Mouse (Mus musculus): ENCODE measurements around the gene Otud7b.

Otud7b gene

GRCm38 (mm10) chr3:96132478-96132877, 28.2 kb downstream of the Otud7b start:
- intact Hi-C loops (cut with DNase I) = no loop called here

DNA sequence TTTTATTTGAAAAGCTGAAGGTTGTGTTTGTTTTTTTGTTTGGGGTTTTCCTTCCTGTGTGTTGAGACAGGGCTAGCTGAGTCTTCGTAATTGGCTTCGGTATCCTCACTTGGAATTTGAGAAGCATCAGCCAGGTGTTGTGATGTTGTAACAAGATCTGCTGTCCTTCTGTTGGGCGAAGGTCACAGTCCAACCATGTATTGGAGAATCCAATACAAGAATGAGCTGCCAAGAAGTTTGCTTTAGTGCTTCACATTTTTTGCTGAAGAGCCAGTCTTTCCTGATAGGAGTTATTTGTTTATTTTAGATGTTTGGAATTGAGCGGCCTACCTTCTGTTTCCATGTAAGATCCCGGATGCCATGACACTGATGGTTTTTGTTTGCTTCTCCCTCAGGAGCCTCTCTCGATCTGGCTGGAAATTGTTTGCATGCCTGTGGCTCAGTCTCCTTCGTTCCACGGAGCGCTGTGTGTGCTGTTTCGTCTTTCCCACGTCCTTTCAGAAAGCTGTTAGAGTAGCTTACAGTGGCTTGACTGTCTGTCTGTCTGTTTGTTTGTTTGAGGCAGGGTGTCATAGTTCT, 29.1 kb downstream of the Otud7b start:
- intact Hi-C loops (cut with DNase I) = no loop called here

DNA sequence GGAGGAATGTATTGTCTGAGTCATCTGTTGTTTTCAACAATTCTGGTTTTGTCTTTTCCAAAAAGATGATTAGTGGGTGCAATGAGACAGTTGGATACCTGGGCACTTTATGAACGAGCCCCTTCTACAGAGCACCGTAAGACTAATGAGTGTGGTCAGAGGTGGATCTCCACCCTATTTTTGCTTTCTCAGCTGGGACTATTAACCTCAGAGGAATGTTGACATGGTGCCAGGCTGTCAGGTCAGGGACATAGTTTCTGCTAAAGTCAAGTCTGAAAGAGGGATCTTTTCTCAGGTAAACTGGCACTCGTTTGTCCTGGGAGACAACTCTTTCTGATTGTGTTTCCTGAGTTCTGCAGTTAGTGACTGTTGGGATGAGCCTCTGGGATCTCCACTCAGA, 30.7 kb downstream of the Otud7b start:
- intact Hi-C loops (cut with DNase I) = no loop called here

DNA sequence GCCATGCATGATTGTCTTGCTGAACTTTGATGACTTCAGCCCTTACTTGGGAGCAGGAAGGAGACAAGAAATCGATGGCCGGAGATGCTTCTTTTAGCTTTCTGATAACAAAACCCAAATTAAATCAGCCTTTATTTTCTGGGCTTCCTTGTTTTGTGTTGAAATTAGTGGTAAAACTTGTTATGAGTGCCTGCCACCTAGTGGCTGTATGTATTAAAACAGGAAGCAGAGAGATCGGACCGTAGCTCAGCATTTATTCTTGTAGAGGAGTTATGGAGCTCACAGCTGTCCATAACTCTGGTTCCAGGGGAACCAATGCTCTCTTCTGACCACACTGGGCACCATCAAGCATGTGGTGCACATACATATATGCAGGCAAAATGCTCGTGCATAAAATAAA, 43.6 kb downstream of the Otud7b start:
- intact Hi-C loops (cut with DNase I) = loop anchor here (5.0 kb wide), 3 partner anchors 66 to 181 kb away; no protein-coding TSS in a partner anchor

DNA sequence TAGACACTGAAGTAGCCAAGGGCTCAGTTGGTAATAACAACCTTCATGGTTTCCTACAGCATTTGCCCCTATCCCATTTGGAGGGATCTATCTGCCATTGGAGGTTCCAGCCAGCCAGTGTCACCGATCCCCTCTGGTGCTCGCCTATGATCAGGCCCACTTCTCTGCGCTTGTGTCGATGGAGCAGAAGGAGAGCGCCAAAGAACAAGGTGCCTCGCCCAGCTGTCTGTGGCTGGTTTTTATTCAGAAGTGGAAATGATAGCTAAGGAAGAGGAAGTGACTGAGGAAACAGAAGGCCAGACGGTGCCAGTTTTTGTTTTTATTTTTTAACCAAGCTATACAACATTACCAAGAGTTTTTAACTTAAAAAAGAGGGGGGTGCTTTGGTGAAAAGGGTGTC, 47.5 kb downstream of the Otud7b start:
- intact Hi-C loops (cut with DNase I) = loop anchor here (10.0 kb wide), 1 partner anchor 277 kb away; the partner anchor contains the start of gene Mrps21

GRCm38 (mm10) chr3:96152611-96153010, 48.3 kb downstream of the Otud7b start:
- intact Hi-C loops (cut with DNase I) = loop anchor here (10.0 kb wide), 1 partner anchor 278 kb away; the partner anchor contains the start of gene Mrps21

DNA sequence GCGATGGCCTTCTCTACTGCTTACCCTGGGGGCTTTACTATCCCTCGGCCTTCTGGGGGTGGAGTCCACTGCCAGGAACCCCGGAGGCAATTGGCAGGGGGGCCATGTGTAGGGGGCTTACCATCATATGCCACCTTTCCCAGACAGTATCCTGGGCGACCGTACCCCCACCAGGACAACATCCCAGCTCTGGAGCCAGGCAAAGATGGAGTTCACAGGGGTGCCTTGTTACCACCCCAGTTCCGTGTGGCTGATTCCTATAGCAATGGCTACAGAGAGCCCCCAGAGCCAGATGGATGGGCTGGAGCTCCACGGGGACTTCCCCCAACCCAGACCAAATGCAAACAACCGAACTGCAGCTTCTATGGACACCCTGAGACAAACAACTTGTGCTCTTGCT, 51.2 kb downstream of the Otud7b start:
- intact Hi-C loops (cut with DNase I) = loop anchor here (10.0 kb wide), 1 partner anchor 281 kb away; the partner anchor contains the start of gene Mrps21

DNA sequence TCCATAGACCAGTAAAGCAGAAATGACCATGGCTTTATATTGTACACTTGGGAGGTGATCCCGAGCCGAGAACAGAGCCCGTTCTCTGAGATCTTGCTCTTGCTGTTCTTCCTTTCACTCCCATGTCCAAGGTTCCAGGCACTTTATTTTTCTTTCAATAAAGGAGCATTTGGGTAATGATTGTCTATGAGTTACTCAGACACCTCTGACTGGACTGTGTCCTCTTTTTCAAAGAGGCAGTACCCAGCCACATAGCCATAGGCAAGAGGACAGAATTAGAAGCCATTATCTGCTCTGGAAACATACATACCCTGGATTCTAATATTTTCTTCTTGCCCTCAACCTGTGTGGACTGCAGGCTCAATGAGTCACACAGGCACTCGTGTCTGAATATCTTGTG, 55.5 kb downstream of the Otud7b start:
- intact Hi-C loops (cut with DNase I) = loop anchor here (5.0 to 10.0 kb wide), 2 partner anchors 57 to 285 kb away; partner anchors contain the start of genes Bola1, Hist2h2ab and Mrps21

DNA sequence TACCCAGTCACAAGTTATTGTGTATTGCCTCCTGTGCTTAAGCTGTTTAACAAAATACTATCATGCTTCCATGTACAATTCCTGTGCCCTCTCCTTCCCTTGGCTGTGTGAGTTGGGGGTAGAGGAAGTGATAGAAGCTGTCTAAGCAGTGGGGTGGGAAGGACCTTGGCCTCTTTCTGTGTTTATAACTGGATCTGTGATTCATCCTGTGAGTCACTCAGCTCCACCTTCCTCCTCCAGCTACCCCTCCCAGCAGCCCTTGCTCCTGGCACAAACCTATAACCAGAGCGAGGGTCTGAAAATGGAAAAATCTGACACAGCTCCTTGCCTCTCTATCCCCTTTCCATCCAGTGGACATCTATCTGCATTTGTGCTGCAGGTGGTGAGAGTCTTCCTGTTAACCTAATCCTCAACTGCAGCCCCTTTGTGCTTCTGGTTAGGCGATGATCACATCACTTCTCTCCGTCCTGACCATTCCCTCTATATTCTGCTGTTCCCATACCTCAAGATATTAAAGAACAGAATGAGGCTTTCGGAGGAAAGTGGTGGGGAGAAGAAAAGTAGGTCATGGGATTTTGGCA, 56.0 kb downstream of the Otud7b start:
- intact Hi-C loops (cut with DNase I) = loop anchor here (5.0 kb wide), 1 partner anchor 57 kb away; the partner anchor contains the start of genes Bola1 and Hist2h2ab

GRCm38 (mm10) chr3:96160803-96161516, 56.6 kb downstream of the Otud7b start:
- intact Hi-C loops (cut with DNase I) = loop anchor here (5.0 kb wide), 1 partner anchor 56 kb away; the partner anchor contains the start of genes Bola1 and Hist2h2ab

DNA sequence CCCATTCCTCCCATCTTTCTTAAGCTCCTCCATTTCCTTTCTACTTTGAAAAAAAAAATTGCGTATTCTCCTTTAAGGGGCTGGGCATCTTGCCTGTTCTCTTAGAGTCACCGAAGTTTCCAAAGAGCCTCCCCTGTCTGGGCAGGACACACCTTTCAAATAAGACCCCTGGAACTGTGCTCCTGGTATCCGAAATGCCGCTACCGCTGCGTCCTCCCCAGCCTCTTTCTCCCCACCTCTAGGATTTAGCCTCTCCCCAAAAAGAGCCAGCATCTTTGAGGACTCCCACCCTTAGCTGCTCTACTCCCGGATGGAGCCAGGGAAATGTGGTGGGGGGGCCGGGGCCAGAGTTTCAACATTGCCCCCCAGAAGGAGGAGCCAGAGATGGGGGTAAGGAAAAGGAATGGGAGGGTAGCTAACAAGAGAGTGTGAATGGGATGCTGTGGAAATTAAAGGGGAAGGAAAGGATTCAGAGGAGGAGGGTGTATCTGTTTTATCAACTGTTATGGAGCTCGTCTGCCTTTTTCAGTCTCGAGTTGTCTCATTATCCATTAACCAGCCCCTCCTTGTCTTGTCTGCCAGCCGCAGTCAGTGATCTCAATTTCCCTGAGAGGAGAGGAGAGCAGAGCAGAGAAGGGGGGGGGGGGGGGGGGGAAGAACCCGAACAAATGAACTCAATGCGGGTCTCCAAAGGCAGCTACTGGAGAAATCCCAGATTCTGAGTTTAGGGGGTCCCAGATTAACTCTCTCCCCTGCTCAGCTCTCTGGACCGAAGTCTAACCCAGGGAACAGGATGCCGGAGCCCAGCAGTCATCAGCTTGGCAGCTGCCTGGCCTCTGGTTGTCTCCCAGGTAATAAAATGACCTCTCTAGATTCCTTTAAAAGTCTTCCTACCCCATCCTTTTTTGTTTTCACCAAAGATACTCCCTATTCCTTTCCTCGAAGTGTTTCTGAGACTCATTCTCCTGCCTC, 57.8 kb downstream of the Otud7b start, which contains the start of gene Mtmr11:
Gene Mtmr11 (plus strand): TSS at position 136 of the 972 bp plus-strand sequence.
- intact Hi-C loops (cut with DNase I) = loop anchor here (5.0 kb wide), 1 partner anchor 55 kb away; the partner anchor contains the start of genes Bola1 and Hist2h2ab

GRCm38 (mm10) chr3:96163040-96163439, 58.7 kb downstream of the Otud7b start:
- intact Hi-C loops (cut with DNase I) = loop anchor here (5.0 kb wide), 1 partner anchor 54 kb away; the partner anchor contains the start of genes Bola1 and Hist2h2ab

GRCm38 (mm10) chr3:96168466-96169158, 64.3 kb downstream of the Otud7b start:
- intact Hi-C loops (cut with DNase I) = no loop called here

DNA sequence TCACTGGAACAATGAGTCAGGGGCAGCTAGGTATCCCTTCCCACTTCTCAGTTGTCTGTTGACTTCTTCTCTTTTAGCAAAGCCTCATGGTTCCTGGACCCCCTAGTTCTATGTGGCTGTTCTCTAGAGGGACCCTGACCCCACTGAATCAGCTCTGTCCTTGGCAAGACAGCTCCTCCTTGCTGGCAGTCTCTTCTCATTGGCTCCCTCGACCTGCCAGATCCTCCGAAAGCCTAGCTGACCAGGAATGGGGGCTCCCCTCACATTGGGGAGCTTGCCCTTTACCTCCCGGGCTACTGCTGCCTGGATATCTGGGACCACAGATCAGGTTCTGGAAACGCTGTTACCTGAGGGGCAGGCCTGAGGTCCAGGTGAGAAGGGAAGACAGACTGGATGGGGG, 65.9 kb downstream of the Otud7b start:
- intact Hi-C loops (cut with DNase I) = no loop called here

DNA sequence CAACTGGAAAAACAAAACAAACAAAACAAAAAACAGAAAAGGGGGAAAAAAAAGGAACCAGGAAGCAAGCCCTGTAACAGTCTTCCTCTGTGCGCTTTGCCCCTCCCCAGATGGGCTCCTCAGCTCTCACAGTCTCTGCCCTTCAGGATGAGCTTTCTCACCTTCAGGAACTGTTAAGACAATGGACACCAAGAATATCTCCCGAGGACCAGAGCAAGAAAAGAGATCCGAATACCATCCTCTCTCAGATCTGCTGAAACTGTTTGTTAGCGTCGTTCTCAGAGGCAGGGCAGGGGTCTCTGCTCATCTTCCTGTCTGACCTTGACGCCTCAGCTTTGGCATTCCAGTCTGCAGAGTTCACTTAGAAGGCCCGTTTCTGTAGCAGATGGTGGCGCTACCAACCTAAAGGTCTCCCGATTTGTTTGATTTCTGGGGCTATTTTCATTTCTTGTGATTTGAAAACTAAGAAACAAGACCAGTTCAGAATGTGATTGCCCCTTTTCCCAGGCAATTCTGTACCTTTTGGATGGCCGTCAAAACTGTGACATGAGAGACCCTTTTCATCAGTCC, 66.7 kb downstream of the Otud7b start:
- intact Hi-C loops (cut with DNase I) = no loop called here

GRCm38 (mm10) chr3:96171583-96172196, 67.4 kb downstream of the Otud7b start:
- intact Hi-C loops (cut with DNase I) = no loop called here

- intact Hi-C loops (cut with DNase I) = no loop called here
Measured at GRCm38 (mm10) chr3:96172197-96173178, 68.2 kb downstream of the Otud7b start, which contains the start of gene Sf3b4. Gene Sf3b4, plus strand, starts transcription at chr3:96172332.

DNA sequence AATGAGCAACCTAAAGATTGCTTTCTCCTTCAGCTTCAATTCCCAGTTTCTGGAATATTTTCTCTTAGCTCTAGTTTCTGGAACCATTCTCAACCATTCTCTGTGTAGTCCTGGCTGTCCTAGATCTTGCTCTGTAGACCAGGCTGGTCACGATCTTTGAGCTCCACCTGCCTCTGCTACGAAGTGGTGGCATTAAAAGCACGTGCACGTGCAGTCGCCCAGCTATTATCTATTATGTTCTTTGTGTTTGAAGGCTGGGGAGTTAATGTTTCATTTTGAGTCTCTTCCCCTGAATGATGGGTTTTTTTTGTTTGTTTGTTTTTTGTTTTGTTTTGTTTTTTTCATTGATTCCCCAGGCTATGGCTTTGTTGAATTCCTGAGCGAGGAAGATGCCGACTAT, 68.9 kb downstream of the Otud7b start:
- intact Hi-C loops (cut with DNase I) = no loop called here
